Mouse (Mus musculus) lung, embryonic 16.5 days (tissue): ENCODE measurements around the gene Il10. TPM values are rescaled to one million over a fixed set of nuclear protein-coding genes. Genes with fewer than 3 reads are reported as not detected.
"Not testable (repeated sequence)": the region's sequence is repeated elsewhere in the genome, so short reads cannot be mapped to it uniquely, and the experiment has no call there.

Source experiments
- ATAC-seq: fragments of 200-750 bp; cut with Nextera tagmentation; 2 replicates; pipeline ENCODE4 v1.8.0; 2017; ENCODE audit warnings: low read depth, mild to moderate bottlenecking, moderate library complexity
- H3K27ac ChIP-seq: fragments of 300-500 bp; sonication (generic); 2 replicates; pipeline ENCODE4 v1.5.1; 2014; ENCODE audit warnings: mild to moderate bottlenecking, control low read depth, low read length
- H3K27me3 ChIP-seq: fragments of 300-500 bp; sonication (generic); 2 replicates; pipeline ENCODE4 v1.6.1; 2014; ENCODE audit warnings: low read depth, low read length, mixed read lengths; ENCODE audit not compliant: control insufficient read depth, insufficient read depth
- H3K36me3 ChIP-seq: fragments of 300-500 bp; sonication (generic); 2 replicates; pipeline ENCODE4 v1.6.1; 2014; ENCODE audit warnings: low read length; ENCODE audit not compliant: control insufficient read depth, insufficient read depth
- H3K4me1 ChIP-seq: fragments of 300-500 bp; sonication (generic); replicated peaks from 2 replicates; pipeline ENCODE4 v1.6.1; 2014; ENCODE audit warnings: low read length, mixed read lengths; ENCODE audit not compliant: control insufficient read depth, insufficient read depth
- H3K4me2 ChIP-seq: fragments of 300-500 bp; sonication (generic); 2 replicates; pipeline ENCODE4 v1.6.1; 2014; ENCODE audit warnings: low read depth, low read length, control low read depth
- H3K4me3 ChIP-seq: fragments of 300-500 bp; sonication (generic); 2 replicates; pipeline ENCODE4 v1.5.1; 2014; ENCODE audit warnings: mild to moderate bottlenecking, low read length, control low read depth
- H3K9ac ChIP-seq: fragments of 300-500 bp; sonication (generic); 2 replicates; pipeline ENCODE4 v1.6.1; 2014; ENCODE audit warnings: low read length, control low read depth
- H3K9me3 ChIP-seq: fragments of 300-500 bp; sonication (generic); 2 replicates; pipeline ENCODE4 v1.6.1; 2016; ENCODE audit warnings: low read length; ENCODE audit not compliant: control insufficient read depth
- WGBS: fragments of 180-500 bp; shearing (Covaris S2); extraction: QIAGEN DNeasy Blood & Tissue Kit; methylation state at CpG from one replicate; pipeline ENCODE4 v1.1.7; 2014; 5-methylcytosine and 5-hydroxymethylcytosine counted together
- polyA plus RNA-seq: library from polyadenylated mRNA; unstranded; fragments of >200 nt; fragmentation: Nextera tagmentation; extraction: Ambion mirVana; gene quantifications from 2 replicates; pipeline ENCODE4 v1.2.1, GENCODE M21; 2015

The Il10 gene
- polyA plus RNA-seq, 1 experiment from 2014 or later = not detected

DNA sequence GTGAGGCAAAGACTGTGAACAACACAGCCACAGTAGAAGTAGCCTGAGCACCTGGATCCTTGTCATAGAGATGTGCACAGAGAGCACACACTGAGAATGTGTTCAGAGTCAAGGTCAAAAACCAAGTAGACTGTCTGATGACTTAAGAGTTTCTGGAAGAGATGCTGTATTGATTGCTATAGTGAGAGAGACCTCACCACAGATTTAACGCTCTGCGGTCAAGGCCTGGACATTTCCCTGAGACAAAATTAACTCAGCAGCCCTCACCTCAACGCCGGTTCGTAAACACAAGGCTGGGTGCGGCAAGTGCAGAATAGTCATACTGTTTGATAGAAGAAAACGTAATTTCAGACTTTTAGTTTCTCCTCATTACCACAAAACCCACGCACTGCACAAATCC, 7.2 kb upstream of the Il10 start:
- no peak overlapping the region for H3K9ac ChIP-seq
- H3K4me1 ChIP-seq = no peaks in the 10 kb centered on the region
- H3K36me3 ChIP-seq = no peaks in the 10 kb centered on the region
- H3K4me2 ChIP-seq = no peak overlapping the region
- no peak overlapping the region for H3K27ac ChIP-seq
- WGBS = 88% methylated on average over 8 of the region's 8 CpGs
- ATAC-seq = no peak
- H3K4me3 ChIP-seq = no peak overlapping the region
- H3K9me3 ChIP-seq = no peaks in the 10 kb centered on the region
- no peaks in the 10 kb centered on the region for H3K27me3 ChIP-seq

DNA sequence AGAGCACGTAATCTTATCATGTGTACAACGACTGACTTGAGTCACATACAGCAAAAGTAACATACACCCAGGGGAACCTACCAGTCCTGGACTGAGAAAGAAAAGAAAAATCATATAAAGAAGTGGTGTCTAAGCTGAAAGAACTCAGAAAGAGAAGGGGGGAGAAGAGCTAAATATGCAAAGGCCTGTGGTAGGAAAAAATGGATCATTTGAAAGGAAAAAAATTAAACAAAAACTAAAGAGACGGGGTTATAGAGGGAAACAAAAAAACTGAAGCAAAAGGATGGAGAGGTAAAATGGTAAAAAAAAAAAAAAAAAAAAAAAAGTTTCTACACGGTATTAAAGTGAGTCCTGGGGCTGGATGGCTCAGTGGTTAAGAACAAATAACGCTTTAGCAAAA, 5.7 kb upstream of the Il10 start:
- Histone ChIP-seq H3K27me3 (no peaks in the 10 kb centered on the region), H3K9me3 (no peaks in the 10 kb centered on the region), H3K9ac (no peak overlapping the region), H3K4me1 (no peaks in the 10 kb centered on the region), H3K27ac (no peak overlapping the region), H3K4me2 (no peak overlapping the region), H3K4me3 (no peak overlapping the region), H3K36me3 (no peaks in the 10 kb centered on the region)
- ATAC-seq = no peak
- WGBS = 86% methylated on average over 5 of the region's 5 CpGs

DNA sequence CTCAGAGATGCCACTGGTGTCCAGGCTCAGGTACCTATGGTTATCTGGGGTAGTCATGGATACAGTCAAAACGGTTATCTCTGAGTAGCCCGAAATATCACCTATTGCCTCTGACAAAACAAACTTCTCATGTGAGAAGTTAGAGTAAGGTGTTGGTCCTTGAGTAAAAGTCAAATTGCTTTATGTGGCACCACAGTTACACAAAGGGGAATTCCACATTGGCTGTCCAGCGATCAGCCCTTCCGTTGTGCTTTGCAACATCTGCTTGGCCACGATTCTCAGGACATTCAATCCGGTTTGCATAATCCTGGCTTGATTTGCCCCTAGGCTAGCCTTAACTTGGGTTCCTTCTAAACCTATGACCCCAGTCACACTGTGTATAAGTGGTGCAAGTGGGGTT, 4.4 kb upstream of the Il10 start:
- Histone ChIP-seq H3K36me3 (no peaks in the 10 kb centered on the region), H3K4me1 (no peaks in the 10 kb centered on the region), H3K27ac (no peak overlapping the region), H3K9me3 (no peaks in the 10 kb centered on the region), H3K9ac (no peak overlapping the region), H3K4me2 (no peak overlapping the region), H3K27me3 (no peaks in the 10 kb centered on the region), H3K4me3 (no peak overlapping the region)
- ATAC-seq = no peak
- WGBS = 81% methylated on average over 6 of the region's 6 CpGs

- Histone ChIP-seq H3K4me2 (no peak overlapping the region), H3K27ac (no peak overlapping the region), H3K27me3 (no peaks in the 10 kb centered on the region), H3K9ac (no peak overlapping the region), H3K36me3 (no peaks in the 10 kb centered on the region), H3K4me1 (no peaks in the 10 kb centered on the region), H3K9me3 (no peaks in the 10 kb centered on the region), H3K4me3 (no peak overlapping the region)
- WGBS = 91% methylated on average over 7 of the region's 7 CpGs
- no peak for ATAC-seq
Observed at GRCm38 (mm10) chr1:131015879-131016278, 3.8 kb upstream of the Il10 start.

DNA sequence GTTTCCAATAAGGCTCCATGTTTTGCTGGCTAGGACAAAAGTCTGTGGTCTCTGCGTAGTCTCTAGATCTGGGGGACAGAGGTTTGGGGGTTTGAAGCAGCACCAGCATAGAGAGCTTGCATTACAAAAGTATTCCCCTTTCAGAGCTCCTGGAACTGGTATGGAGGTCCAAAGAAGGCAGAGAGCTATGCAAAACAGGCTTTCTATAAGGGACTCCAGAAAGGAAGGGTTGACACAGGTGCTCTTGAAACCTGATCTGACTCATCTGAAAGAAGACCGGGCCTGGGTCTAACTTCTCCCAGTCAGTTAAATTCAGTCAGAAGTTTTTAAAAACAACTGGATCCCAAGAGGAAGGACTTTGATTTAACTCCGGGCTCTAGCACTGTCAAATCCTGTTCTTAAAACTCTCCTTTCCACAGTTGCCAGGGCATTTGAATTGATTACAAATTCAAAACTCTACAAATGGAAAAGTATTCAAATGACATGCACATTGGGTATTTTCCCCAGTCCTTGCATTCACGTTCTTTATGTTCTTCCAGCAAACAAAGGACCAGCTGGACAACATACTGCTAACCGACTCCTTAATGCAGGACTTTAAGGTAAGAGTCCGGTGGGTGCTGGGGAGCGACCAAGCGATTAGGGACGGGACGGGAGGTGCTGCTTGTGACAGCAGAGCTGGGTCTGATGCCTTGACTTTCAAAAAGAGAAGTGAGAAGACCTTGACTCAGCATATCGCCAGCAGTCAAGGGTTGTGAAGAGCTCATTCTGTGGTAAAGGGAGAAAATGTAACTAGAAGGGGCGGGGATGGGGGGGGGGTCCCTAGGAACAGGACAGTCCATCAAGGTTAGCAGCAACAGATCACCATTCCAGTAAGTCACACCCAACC, 1.0 kb downstream of the Il10 start:
- Histone ChIP-seq H3K4me2 (no peak overlapping the region), H3K9me3 (no peaks in the 10 kb centered on the region), H3K4me1 (no peaks in the 10 kb centered on the region), H3K27ac (no peak overlapping the region), H3K27me3 (no peaks in the 10 kb centered on the region), H3K4me3 (no peak overlapping the region), H3K36me3 (no peaks in the 10 kb centered on the region), H3K9ac (no peak overlapping the region)
- ATAC-seq = no peak
- 53% methylated on average over 12 of the region's 12 CpGs for WGBS

- Histone ChIP-seq H3K4me2 (no peak overlapping the region), H3K4me3 (no peak overlapping the region), H3K9me3 (no peaks in the 10 kb centered on the region), H3K4me1 (no peaks in the 10 kb centered on the region), H3K27ac (no peak overlapping the region), H3K27me3 (no peaks in the 10 kb centered on the region), H3K9ac (no peak overlapping the region), H3K36me3 (no peaks in the 10 kb centered on the region)
- WGBS = 61% methylated on average over 9 of the region's 9 CpGs
- no peak for ATAC-seq
Observed at GRCm38 (mm10) chr1:131021438-131021837, 1.8 kb downstream of the Il10 start.

DNA sequence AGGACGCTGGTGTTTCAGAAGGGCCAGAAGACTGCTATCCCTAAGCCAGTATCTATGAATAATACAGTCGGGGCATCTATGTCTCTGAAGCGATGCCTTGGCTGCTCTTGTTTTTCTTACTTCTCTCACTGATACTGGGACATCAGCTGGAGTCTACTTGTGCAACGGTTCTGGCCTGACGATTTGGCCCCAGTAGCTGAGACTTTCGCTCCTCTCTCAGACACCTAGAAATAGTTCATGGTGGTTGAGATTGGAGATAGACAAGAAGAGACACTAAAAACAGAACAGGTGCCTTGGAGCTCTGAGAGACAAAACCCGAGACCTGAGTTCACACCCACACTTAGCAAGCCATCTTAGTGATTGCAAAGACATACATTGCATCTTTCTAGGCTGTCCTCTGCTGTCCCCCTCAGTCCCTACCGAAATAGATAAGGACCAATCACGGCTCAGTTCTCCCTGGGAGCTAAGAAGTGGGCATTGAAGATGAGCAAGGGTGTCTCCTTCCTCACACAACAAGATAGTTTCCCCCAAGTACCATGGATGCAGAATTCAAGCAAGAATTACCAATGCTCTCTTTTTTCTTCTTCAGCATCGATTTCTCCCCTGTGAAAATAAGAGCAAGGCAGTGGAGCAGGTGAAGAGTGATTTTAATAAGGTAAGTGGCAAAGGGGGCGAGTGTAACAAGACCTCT, 2.4 kb downstream of the Il10 start:
- Histone ChIP-seq H3K9me3 (no peaks in the 10 kb centered on the region), H3K27me3 (no peaks in the 10 kb centered on the region), H3K4me3 (no peak overlapping the region), H3K9ac (no peak overlapping the region), H3K27ac (no peak overlapping the region), H3K36me3 (no peaks in the 10 kb centered on the region), H3K4me2 (no peak overlapping the region), H3K4me1 (no peaks in the 10 kb centered on the region)
- ATAC-seq = no peak
- 61% methylated on average over 11 of the region's 11 CpGs for WGBS

DNA sequence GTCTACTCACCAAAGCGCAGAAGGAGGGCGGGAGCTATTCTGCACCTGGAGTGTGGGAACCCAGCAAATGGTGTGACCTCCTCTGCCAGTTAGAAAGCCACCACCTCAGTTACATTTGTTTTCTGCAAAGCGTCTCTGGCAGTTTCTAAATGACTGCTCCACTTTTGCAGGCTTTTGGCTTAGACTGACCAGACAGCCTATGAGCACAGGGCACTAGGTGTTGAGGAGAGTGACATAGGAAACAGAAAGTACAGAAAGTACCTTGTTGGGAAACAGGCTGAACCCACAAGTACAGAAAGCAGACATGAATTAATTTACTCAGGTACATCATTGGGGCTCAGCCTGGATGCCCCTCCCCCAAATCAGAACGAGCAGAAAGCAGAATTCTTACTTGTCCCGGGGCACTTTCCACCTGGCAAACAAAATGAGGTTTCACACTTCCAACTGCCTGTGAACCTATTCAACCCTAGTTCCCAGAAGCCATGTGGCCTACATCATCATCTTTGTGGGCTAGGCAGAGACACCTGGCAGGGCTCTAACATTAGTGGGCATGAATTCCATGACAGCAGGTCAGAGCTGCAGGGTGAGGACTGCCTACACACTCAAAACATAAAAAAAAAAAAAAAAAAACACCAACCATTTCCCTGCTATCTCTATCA, 3.1 kb downstream of the Il10 start:
- Histone ChIP-seq H3K4me3 (no peak overlapping the region), H3K9ac (no peak overlapping the region), H3K9me3 (no peaks in the 10 kb centered on the region), H3K4me2 (no peak overlapping the region), H3K27ac (no peak overlapping the region), H3K4me1 (no peaks in the 10 kb centered on the region), H3K27me3 (no peaks in the 10 kb centered on the region), H3K36me3 (no peaks in the 10 kb centered on the region)
- ATAC-seq = no peak
- WGBS = 37% methylated on average over 5 of the region's 5 CpGs

GRCm38 (mm10) chr1:131023250-131023858, 3.7 kb downstream of the Il10 start:
- H3K27me3 ChIP-seq, H3K36me3 ChIP-seq, H3K27ac ChIP-seq, ATAC-seq, H3K4me1 ChIP-seq, H3K4me2 ChIP-seq, H3K4me3 ChIP-seq, H3K9me3 ChIP-seq, H3K9ac ChIP-seq: not testable (repeated sequence)
- WGBS = 70% methylated on average over 4 of the region's 4 CpGs
